Mouse (Mus musculus): ENCODE measurements at regions not wholly inside any gene's neighbourhood (a gene's known extent, or its start where the extent isn't known, plus 50 kb on each side); places are given as distances from the start of the nearest gene placed in this dataset.

DNA sequence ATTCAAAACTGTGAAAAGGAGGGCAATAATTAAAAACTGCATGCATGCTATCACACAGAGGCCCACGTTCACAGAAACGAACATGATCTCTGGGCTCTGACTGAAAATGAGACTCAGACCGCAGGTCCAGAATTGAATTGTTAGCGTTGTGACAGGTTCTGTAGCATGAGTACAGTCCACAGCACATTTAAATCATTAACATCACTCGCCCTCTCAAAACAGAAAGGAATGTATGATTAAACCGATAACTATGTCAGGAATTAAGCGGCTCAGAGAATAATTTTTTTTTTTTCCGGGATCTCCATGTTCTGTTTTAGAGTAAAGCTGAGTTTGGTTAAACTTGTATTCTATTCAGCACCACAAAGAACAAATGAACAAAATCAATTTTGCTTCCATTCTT, 634.3 kb upstream of the Pitx2 start:
- TF ChIP-seq POLR2A (IDR thresholded peaks at IDR 0.05; ENCODE audit: low read depth, low read length) (no peak), CTCF (IDR thresholded peaks at IDR 0.05; ENCODE audit: extremely low read depth, insufficient read depth, insufficient read length, insufficient replicate concordance) (no peak)

All from spleen, adult 2 months (tissue).